Mouse (Mus musculus): ENCODE measurements around the gene Tmigd1. TPM values are rescaled to one million over a fixed set of nuclear protein-coding genes. Genes with fewer than 3 reads are reported as not detected.

Tmigd1 gene
- total RNA-seq, 2 experiments from 2014 or later: 0.41 TPM; not detected in 1

- intact Hi-C loops (cut with DNase I): no loop called here
- no peak for DNase-seq
Measured at GRCm38 (mm10) chr11:76965703-76966102, 63.7 kb downstream of the Tmigd1 start.

Other genes starting within 250 kb of the Tmigd1 start
- not detected for gene Bhlha9, start 229.7 kb upstream of the Tmigd1 start, total RNA-seq (2021)
- 1 to 10 TPM; 1.0 to 2.1 TPM for gene Trarg1, start 222.4 kb upstream of the Tmigd1 start, total RNA-seq (2021)
- 10 to 100 TPM; 19.3 to 20.5 TPM for gene Gosr1, start 138.6 kb upstream of the Tmigd1 start, total RNA-seq (2021)
- gene Cpd, start 55.1 kb upstream of the Tmigd1 start, total RNA-seq (2021): 10 to 100 TPM; 28.2 to 28.9 TPM
- 10 to 100 TPM; 29.6 to 33.0 TPM for gene Blmh, start 22.6 kb downstream of the Tmigd1 start, total RNA-seq (2021)
- gene Slc6a4, start 96.4 kb downstream of the Tmigd1 start, total RNA-seq (2021): under 1 TPM; 0.15 to 0.31 TPM
- 10 to 100 TPM; 10.5 to 13.5 TPM for gene Nsrp1, start 176.3 kb downstream of the Tmigd1 start, total RNA-seq (2021)